Mouse (Mus musculus) lung, embryonic 15.5 days (tissue): ENCODE measurements at regions not wholly inside any gene's neighbourhood (a gene's known extent, or its start where the extent isn't known, plus 50 kb on each side); places are given as distances from the start of the nearest gene placed in this dataset.

Source experiments
- ATAC-seq: fragments of 200-750 bp; cut with Nextera tagmentation; 2 replicates; pipeline ENCODE4 v1.8.0; 2017; ENCODE audit warnings: moderate number of reproducible peaks, borderline replicate concordance; ENCODE audit not compliant: low FRiP score, low TSS enrichment; ENCODE audit errors: extremely low read depth
- H3K27ac ChIP-seq: fragments of 300-500 bp; sonication (generic); 2 replicates; pipeline ENCODE4 v1.5.1; 2015; ENCODE audit warnings: moderate library complexity, mild to moderate bottlenecking, inconsistent platforms
- H3K27me3 ChIP-seq: fragments of 300-500 bp; sonication (generic); 2 replicates; pipeline ENCODE4 v1.6.1; 2015; ENCODE audit warnings: inconsistent platforms
- H3K36me3 ChIP-seq: fragments of 300-500 bp; sonication (generic); 2 replicates; pipeline ENCODE4 v1.6.1; 2015; ENCODE audit warnings: inconsistent platforms
- H3K4me1 ChIP-seq: fragments of 300-500 bp; sonication (generic); 2 replicates; pipeline ENCODE4 v1.6.1; 2015; ENCODE audit warnings: inconsistent platforms
- H3K4me2 ChIP-seq: fragments of 300-500 bp; sonication (generic); 2 replicates; pipeline ENCODE4 v1.6.1; 2015; ENCODE audit warnings: inconsistent platforms, mild to moderate bottlenecking, moderate library complexity
- H3K4me3 ChIP-seq: fragments of 300-500 bp; sonication (generic); 2 replicates; pipeline ENCODE4 v1.5.1; 2015; ENCODE audit warnings: mild to moderate bottlenecking, inconsistent platforms
- H3K9ac ChIP-seq: fragments of 300-500 bp; sonication (generic); 2 replicates; pipeline ENCODE4 v1.6.1; 2015; ENCODE audit warnings: inconsistent platforms
- H3K9me3 ChIP-seq: fragments of 300-500 bp; sonication (generic); 2 replicates; pipeline ENCODE4 v1.6.1; 2016; ENCODE audit warnings: inconsistent platforms
- WGBS: fragments of 180-500 bp; shearing (Covaris S2); methylation state at CpG from one replicate; pipeline ENCODE4 v1.1.7; 2015; 5-methylcytosine and 5-hydroxymethylcytosine counted together

- no peak overlapping the region for H3K27ac ChIP-seq
- 67% methylated on average over 7 of the region's 7 CpGs for WGBS
- H3K9me3 ChIP-seq = no peaks in the 10 kb centered on the region
- H3K4me1 ChIP-seq = peaks cover 30% of the 10 kb centered on the region
- no peak overlapping the region for H3K9ac ChIP-seq
- no peak overlapping the region for H3K4me3 ChIP-seq
- H3K36me3 ChIP-seq = no peaks in the 10 kb centered on the region
- H3K27me3 ChIP-seq = no peaks in the 10 kb centered on the region
- no peak overlapping the region for H3K4me2 ChIP-seq
- ATAC-seq = no peak
Measured at GRCm38 (mm10) chr13:51917658-51918057, 71.2 kb downstream of the Gadd45g start.

DNA sequence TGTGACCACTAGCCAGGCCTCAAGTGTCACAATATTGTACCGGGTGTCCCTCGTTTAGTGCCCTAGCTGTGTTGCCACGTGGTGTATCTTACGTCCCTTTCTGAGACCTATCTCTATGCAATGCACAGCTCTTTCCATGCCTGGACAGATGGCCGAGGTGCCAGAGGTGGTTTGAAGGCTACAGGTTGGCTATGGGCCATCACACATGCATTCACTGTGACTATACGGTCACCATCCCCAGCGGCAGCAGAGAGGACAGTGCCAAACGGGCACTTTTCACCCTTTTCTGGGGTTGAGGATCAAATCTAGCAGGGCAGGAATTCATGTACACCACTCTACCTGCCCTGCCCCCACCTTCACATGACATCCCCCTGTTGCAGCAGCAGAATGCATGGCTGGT lies 71.6 kb downstream of the Gadd45g start:
- Histone ChIP-seq H3K9ac (no peak overlapping the region), H3K9me3 (no peaks in the 10 kb centered on the region), H3K36me3 (no peaks in the 10 kb centered on the region), H3K4me3 (no peak overlapping the region), H3K27ac (no peak overlapping the region), H3K4me2 (no peak overlapping the region), H3K4me1 (peaks cover 27% of the 10 kb centered on the region), H3K27me3 (no peaks in the 10 kb centered on the region)
- WGBS = 64% methylated on average over 8 of the region's 8 CpGs
- ATAC-seq = no peak

DNA sequence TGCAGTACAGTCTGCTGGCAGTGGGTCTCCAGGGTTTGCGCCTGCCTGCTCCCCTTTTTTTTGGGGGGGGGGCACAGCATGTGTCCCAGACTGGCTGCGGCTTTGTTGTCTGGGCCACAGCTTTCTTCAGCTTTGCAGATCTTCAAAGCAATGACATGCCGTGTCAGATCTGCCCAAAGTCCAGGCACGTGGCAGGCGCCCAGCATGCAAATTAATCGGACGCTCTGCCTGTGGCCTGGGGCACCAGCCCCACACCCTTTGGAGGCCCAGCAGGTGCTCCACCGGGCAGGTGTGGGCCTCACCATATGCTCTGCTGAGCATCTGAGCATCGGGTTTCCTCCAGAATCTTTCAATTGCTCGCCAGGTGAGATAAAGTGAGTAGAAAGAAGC lies 72.3 kb downstream of the Gadd45g start:
- no peaks in the 10 kb centered on the region for H3K9me3 ChIP-seq
- H3K27ac ChIP-seq = no peak overlapping the region
- H3K27me3 ChIP-seq = no peaks in the 10 kb centered on the region
- 43% methylated on average over 10 of the region's 10 CpGs for WGBS
- peaks cover 27% of the 10 kb centered on the region for H3K4me1 ChIP-seq
- no peak overlapping the region for H3K9ac ChIP-seq
- no peaks in the 10 kb centered on the region for H3K36me3 ChIP-seq
- H3K4me3 ChIP-seq = no peak overlapping the region
- no peak overlapping the region for H3K4me2 ChIP-seq
- no peak for ATAC-seq

DNA sequence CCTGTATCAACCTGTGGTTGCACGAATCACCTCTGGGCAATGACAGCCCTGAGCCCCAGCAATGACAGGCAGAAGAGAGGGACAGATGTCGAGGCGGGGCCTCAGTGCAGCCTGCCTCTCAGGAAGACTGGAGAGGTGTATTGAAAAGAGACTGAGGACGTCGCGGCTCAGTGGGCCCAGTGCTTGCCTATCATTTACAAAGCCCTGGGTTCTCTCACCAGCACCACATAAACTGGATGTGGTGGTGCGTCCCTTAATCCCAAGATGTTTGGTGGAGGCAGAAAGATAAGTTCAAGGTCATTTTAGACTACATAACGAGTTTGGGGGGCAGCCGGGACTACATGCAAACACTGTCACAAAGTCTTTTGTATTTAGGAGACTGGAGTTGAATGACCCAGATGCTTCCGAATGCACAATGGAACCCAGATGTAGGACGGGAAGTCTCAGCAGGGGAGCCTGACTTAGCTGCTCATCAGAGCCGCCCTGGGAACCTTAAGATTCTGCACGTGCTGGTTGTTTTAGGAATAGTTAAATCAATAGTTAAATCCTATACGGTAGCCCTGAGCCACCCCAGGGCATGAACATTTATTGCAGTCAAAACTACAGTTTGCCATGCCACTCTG lies 72.8 kb downstream of the Gadd45g start:
- no peaks in the 10 kb centered on the region for H3K27me3 ChIP-seq
- no peak for ATAC-seq
- H3K27ac ChIP-seq = no peak overlapping the region
- H3K36me3 ChIP-seq = no peaks in the 10 kb centered on the region
- no peak overlapping the region for H3K4me3 ChIP-seq
- WGBS = 56% methylated on average over 14 of the region's 14 CpGs
- no peak overlapping the region for H3K9ac ChIP-seq
- H3K9me3 ChIP-seq = no peaks in the 10 kb centered on the region
- H3K4me2 ChIP-seq = no peak overlapping the region
- peaks cover 27% of the 10 kb centered on the region for H3K4me1 ChIP-seq

DNA sequence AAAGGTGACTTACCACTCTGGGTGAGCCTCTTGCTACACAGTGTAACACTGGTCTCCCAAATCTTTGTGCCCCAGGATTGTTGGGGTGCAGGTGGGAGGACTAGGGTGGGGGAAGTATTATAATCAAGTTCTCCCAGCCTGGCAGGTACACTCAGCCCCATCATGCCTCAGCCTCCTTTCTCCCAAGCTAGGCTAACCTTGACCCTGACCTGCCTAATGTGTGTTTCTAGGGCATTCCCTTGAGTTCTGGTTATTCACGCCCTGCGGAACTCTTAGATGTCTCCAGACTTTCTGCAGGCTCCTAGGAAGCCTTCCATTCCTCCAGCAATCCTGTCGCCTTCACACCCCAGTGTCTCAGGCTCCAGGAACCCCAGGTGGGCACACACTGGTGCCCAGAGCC lies 73.5 kb downstream of the Gadd45g start:
- Histone ChIP-seq H3K4me1 (peaks cover 27% of the 10 kb centered on the region), H3K9me3 (no peaks in the 10 kb centered on the region), H3K4me3 (no peak overlapping the region), H3K9ac (no peak overlapping the region), H3K27me3 (no peaks in the 10 kb centered on the region), H3K36me3 (no peaks in the 10 kb centered on the region), H3K4me2 (no peak overlapping the region), H3K27ac (0 out of 2 replicates have a peak overlapping the region, but pooled peaks have one; percentile 2)
- WGBS = 78% methylated on average over 3 of the region's 3 CpGs
- ATAC-seq = no peak

DNA sequence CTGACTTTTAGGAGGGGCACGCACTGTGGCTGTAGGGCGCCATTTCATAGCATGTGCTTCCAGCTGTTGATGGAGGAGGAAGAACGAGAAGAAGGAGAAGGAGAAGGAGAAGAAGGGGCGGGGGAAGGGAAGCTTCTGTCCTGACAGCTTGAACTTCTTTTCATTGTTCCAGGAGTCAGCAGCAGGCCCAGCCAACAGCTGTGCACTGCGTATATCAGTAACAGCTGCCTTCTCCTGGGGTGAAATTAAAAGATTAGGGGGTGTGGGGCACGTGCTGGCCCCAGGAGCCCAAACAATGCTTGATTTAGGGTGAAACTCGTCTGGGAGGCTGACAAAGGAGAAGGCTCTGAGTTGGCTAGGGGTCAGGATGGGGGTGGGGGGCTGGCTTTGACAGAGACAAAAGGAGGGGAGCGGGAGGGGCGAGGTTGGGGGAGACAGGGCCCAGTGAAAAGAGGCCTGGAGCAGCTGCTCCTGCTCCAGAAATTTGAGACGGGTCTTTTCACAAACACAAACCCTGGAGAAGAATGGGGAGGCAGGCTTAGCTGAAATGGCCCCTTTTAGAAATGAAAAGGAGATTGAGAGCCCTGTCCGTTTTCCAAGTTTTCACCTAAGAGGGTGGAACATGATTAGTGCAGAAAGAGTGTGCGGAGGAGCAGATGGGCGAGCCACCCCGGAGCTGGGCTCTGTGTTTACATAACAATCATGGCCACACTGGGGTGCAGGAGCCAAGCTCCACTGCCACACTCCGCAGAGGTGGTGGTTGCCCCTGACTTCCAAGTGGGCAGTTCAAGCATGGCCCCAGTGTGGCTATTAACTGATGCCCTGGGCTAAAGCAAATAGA lies 74.3 kb downstream of the Gadd45g start:
- no peak overlapping the region for H3K9ac ChIP-seq
- peak overlapping the region; percentile 11; the same call in 1 of the 2 replicates for H3K4me2 ChIP-seq
- H3K36me3 ChIP-seq = no peaks in the 10 kb centered on the region
- peak overlapping the region; percentile 52 for H3K27ac ChIP-seq
- H3K27me3 ChIP-seq = no peaks in the 10 kb centered on the region
- peaks cover 27% of the 10 kb centered on the region for H3K4me1 ChIP-seq
- 16% methylated on average over 15 of the region's 15 CpGs for WGBS
- no peaks in the 10 kb centered on the region for H3K9me3 ChIP-seq
- peak; percentile 74 for ATAC-seq
- H3K4me3 ChIP-seq = no peak overlapping the region

DNA sequence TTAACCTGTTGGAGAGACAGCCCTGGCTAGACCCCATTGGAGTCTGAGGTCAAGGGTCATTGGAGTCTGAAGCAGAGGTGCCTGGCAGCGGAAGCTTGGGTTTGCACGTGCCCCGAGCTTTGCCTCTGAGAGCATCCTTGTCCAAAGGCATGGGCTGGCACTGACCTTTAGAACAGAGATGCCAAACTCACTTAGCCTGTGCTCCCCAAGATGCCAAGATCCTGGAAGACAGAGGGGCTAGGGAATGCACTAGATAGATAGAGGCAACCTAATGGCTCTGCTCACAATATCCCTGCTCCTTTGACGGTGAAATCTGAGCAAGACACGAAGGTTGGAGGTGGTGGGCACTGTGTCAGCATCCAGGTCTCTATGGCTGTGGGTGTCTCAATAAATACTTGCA lies 75.1 kb downstream of the Gadd45g start:
- H3K4me1 ChIP-seq = peaks cover 27% of the 10 kb centered on the region
- H3K27me3 ChIP-seq = no peaks in the 10 kb centered on the region

GRCm38 (mm10) chr13:51926764-51927163 lies 80.3 kb downstream of the Gadd45g start:
- H3K27me3 ChIP-seq = no peaks in the 10 kb centered on the region
- ATAC-seq = no peak
- H3K9ac ChIP-seq = no peak overlapping the region
- H3K9me3 ChIP-seq = no peaks in the 10 kb centered on the region
- H3K4me3 ChIP-seq = no peak overlapping the region
- H3K4me1 ChIP-seq = no peaks in the 10 kb centered on the region
- H3K4me2 ChIP-seq = no peak overlapping the region
- no peak overlapping the region for H3K27ac ChIP-seq
- 58% methylated on average over 10 of the region's 10 CpGs for WGBS
- no peaks in the 10 kb centered on the region for H3K36me3 ChIP-seq

More for the DNA sequence above, 75.1 kb downstream of the Gadd45g start:
- H3K9ac ChIP-seq = no peak overlapping the region
- no peak for ATAC-seq
- H3K27ac ChIP-seq = no peak overlapping the region; the same call in 1 of the 2 replicates
- no peak overlapping the region for H3K4me3 ChIP-seq
- 56% methylated on average over 5 of the region's 5 CpGs for WGBS
- no peak overlapping the region for H3K4me2 ChIP-seq
- no peaks in the 10 kb centered on the region for H3K36me3 ChIP-seq
- no peaks in the 10 kb centered on the region for H3K9me3 ChIP-seq

DNA sequence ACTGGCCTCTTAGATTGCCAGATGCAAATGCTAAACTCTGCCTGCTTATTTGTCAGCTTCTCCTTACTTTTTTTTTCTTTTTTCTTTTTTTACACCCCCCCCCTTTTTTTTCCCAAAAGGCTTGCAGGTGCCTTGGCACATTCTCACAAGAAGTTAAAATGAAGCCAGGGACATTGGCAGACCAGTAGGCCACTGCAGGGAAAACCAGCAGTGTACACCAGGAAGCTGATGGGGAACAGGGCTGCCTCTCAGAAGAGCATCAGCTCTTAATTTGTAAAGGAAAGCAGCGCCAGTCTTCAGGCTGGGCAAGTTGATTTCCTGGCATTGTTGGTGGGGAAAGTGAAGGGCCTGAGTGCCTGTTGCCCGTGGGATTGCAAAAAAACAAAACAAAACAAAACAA lies 83.3 kb downstream of the Gadd45g start:
- WGBS = 61% methylated on average over 2 of the region's 2 CpGs
- H3K9me3 ChIP-seq = no peaks in the 10 kb centered on the region
- H3K27me3 ChIP-seq = no peaks in the 10 kb centered on the region
- no peak for ATAC-seq
- no peak overlapping the region for H3K4me2 ChIP-seq
- no peaks in the 10 kb centered on the region for H3K36me3 ChIP-seq
- no peaks in the 10 kb centered on the region for H3K4me1 ChIP-seq
- no peak overlapping the region for H3K9ac ChIP-seq
- no peak overlapping the region for H3K4me3 ChIP-seq
- no peak overlapping the region for H3K27ac ChIP-seq

GRCm38 (mm10) chr13:51930301-51930747 lies 83.8 kb downstream of the Gadd45g start:
- H3K36me3 ChIP-seq = no peaks in the 10 kb centered on the region
- no peaks in the 10 kb centered on the region for H3K9me3 ChIP-seq
- no peaks in the 10 kb centered on the region for H3K4me1 ChIP-seq
- WGBS = 41% methylated on average over 6 of the region's 6 CpGs
- no peak overlapping the region for H3K4me3 ChIP-seq
- ATAC-seq = no peak
- H3K4me2 ChIP-seq = no peak overlapping the region
- no peaks in the 10 kb centered on the region for H3K27me3 ChIP-seq
- no peak overlapping the region for H3K9ac ChIP-seq
- H3K27ac ChIP-seq = no peak overlapping the region

GRCm38 (mm10) chr13:51930931-51931330 lies 84.5 kb downstream of the Gadd45g start:
- no peaks in the 10 kb centered on the region for H3K27me3 ChIP-seq
- ATAC-seq = no peak
- WGBS = 78% methylated on average over 3 of the region's 3 CpGs
- no peaks in the 10 kb centered on the region for H3K4me1 ChIP-seq
- H3K4me3 ChIP-seq = no peak overlapping the region
- H3K36me3 ChIP-seq = no peaks in the 10 kb centered on the region
- no peak overlapping the region for H3K27ac ChIP-seq
- no peak overlapping the region for H3K9ac ChIP-seq
- no peaks in the 10 kb centered on the region for H3K9me3 ChIP-seq
- no peak overlapping the region for H3K4me2 ChIP-seq

DNA sequence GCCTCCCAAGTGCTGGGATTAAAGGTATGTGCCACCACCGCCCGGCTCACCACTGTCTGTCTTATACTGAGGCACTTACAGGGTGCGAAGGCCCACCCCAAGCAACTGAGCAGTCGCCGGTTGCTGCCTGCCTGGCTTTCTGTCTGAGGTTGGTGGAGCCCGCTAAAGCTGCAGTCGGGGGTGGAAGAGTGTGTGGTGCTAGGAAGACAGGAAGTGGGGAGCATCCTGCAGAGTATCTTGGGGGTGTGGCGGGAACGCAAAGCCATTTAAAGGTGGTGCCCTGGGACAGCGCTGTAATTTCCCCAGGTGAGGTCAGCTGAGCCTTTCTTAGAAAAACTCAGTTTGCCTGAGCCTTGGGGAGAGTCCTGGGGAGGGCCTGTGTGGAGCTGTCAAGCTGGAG lies 89.3 kb downstream of the Gadd45g start:
- H3K4me1 ChIP-seq = no peaks in the 10 kb centered on the region
- WGBS = 82% methylated on average over 10 of the region's 10 CpGs
- H3K4me2 ChIP-seq = no peak overlapping the region
- no peak overlapping the region for H3K4me3 ChIP-seq
- no peaks in the 10 kb centered on the region for H3K36me3 ChIP-seq
- no peak overlapping the region for H3K9ac ChIP-seq
- H3K27ac ChIP-seq = no peak overlapping the region
- no peaks in the 10 kb centered on the region for H3K27me3 ChIP-seq
- H3K9me3 ChIP-seq = no peaks in the 10 kb centered on the region
- ATAC-seq = no peak
